Mouse (Mus musculus): Measurements from ENCODE around the gene Acvr1.

DNA sequence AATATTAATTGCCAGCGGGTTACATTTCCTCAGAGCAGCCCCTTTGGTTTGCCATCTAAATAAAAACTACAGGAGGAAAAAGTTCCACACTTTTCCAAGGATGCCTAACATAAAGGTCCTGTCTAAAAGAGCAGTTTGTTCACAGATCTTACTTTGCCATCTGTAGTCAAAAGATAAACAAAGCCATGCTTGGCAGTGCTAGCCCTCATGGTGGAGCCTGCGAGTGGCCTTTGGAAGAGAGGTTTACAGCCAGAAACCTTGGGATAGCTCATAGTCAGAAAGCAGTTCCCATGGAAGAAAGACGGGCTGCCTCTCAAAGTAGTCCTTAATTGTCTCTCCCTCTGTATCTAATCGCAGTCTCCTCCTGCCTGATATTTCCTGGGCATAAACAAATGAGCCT, 36.4 kb downstream of the Acvr1 start:
- TF ChIP-seq CTCF (conservative IDR thresholded peaks at IDR 0.05; ENCODE audit: low read length) = no peak
- no peak for TF ChIP-seq NANOG (IDR thresholded peaks at IDR 0.05; ENCODE audit: borderline replicate concordance, low read length)
